Mouse (Mus musculus): Measurements from ENCODE around the gene Nup214. TPM values are rescaled to one million over a fixed set of nuclear protein-coding genes. Genes with fewer than 3 reads are reported as not detected.

Nup214 gene
- polyA plus RNA-seq, 1 experiment from 2014 or later, result 53.5 TPM

DNA sequence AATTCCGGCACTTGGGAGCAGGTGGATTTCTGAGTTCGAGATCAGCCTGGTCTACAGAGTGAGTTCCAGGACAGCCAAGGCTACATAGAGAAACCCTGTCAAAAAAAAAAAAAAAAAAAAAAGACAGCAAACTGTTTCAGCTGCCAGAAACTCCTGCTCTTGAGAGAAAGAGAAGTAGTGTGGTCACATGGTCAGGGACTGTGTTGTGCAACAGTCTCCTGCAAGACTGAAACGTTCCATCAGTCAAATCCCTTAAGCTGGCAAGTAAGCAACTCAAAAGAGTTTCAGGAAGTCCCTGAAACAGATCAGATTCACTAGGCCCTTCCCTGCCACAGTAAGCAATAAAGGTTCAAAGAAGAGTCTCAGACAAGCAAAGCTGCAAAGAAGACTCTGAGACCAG is 115.4 kb downstream of the Nup214 start:
- Histone ChIP-seq H3K4me3 (replicated peaks; ENCODE audit: low read length) (no peak overlapping the region), H3K4me1 (replicated peaks; ENCODE audit: control insufficient read depth, insufficient read depth, low read length) (peaks cover 11% of the 10 kb centered on the region; the same call in 1 of the 2 replicates), H3K27me3 (ENCODE audit: control insufficient read depth, insufficient read depth, low read length) (peaks cover 36% of the 10 kb centered on the region), H3K36me3 (replicated peaks; ENCODE audit: control insufficient read depth, insufficient read depth) (no peaks in the 10 kb centered on the region), H3K4me2 (replicated peaks) (no peak overlapping the region), H3K9ac (no peak overlapping the region), H3K9me3 (ENCODE audit: control insufficient read depth, low read length) (no peaks in the 10 kb centered on the region), H3K27ac (no peak overlapping the region)
- ATAC-seq (ENCODE audit: low FRiP score), result no peak
- 81% methylated on average over 3 of the region's 3 CpGs for WGBS
- DNase-seq (ENCODE audit: low spot score), result no peak

DNA sequence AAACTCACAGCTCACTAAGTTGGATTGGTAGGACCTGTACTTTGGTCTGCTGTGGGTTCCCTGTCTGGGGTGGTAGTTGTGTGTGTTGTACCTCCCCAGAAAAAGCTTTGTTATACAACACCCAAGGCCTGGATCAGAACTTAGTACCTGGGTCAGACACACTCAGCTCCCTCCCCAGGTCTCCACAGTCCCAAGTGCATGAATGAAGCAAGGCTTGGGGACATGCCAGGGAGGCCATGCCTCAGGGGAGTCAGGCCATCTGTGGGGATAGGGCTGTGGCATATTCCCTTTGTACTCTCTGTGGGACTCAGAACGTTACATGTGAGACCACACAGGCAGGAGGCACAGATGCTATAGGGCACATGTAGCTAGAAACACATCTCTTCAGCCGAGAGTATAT is 115.9 kb downstream of the Nup214 start:
- WGBS, result 49% methylated on average over 2 of the region's 2 CpGs
- H3K9me3 ChIP-seq (ENCODE audit: control insufficient read depth, low read length), result no peaks in the 10 kb centered on the region
- H3K4me2 ChIP-seq (replicated peaks), result no peak overlapping the region
- H3K27me3 ChIP-seq (ENCODE audit: control insufficient read depth, insufficient read depth, low read length), result peaks cover 36% of the 10 kb centered on the region
- DNase-seq (ENCODE audit: low spot score), result no peak
- H3K4me1 ChIP-seq (replicated peaks; ENCODE audit: control insufficient read depth, insufficient read depth, low read length), result peaks cover 11% of the 10 kb centered on the region; the same call in 1 of the 2 replicates
- no peak overlapping the region for H3K9ac ChIP-seq
- no peaks in the 10 kb centered on the region for H3K36me3 ChIP-seq (replicated peaks; ENCODE audit: control insufficient read depth, insufficient read depth)
- H3K4me3 ChIP-seq (replicated peaks; ENCODE audit: low read length), result no peak overlapping the region
- no peak for ATAC-seq (ENCODE audit: low FRiP score)
- H3K27ac ChIP-seq, result no peak overlapping the region

GRCm38 (mm10) chr2:32091956-32092355 is 117.7 kb downstream of the Nup214 start:
- ATAC-seq (ENCODE audit: low FRiP score) (no peak), DNase-seq (ENCODE audit: low spot score) (no peak)
- H3K4me1 ChIP-seq (replicated peaks; ENCODE audit: control insufficient read depth, insufficient read depth, low read length), result peaks cover 25% of the 10 kb centered on the region
- WGBS, result 64% methylated on average over 3 of the region's 3 CpGs
- H3K4me2 ChIP-seq (replicated peaks), result no peak overlapping the region
- H3K9ac ChIP-seq, result no peak overlapping the region
- peaks cover 28% of the 10 kb centered on the region for H3K27me3 ChIP-seq (ENCODE audit: control insufficient read depth, insufficient read depth, low read length)
- H3K27ac ChIP-seq, result no peak overlapping the region
- H3K9me3 ChIP-seq (ENCODE audit: control insufficient read depth, low read length), result no peaks in the 10 kb centered on the region
- no peaks in the 10 kb centered on the region for H3K36me3 ChIP-seq (replicated peaks; ENCODE audit: control insufficient read depth, insufficient read depth)
- H3K4me3 ChIP-seq (replicated peaks; ENCODE audit: low read length), result no peak overlapping the region

DNA sequence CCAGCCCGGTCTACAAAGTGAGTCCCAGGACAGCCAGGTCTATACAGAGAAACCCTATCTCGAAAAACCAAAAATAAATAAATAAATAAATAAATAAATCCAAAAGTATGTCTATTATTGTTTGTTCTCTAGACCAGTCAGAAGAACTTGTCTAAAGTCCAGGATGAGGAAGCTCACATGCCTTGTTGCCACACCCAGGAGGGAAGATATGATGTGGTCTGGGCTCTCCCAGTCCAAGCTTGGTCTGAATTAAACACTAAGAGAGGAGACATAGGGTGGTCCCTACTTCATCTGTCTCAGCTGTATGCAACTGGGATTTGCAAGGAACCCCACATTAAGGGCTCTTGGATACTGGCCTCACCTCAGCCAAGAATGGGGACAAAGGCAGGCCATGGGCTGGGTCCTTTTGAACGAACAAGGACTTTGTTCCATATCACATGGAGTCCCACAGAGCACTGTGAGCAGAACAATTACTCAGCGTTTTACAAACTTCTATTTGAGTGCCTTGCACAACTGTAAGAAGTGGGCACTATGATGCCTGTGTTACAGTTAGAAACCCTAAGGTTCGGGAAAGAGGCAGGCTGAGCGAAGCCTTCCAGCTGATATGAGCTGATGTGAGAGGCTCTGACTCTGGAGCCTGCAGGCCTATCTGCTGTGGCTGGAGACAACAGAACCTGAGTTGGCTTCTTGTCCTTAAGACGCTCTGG is 119.9 kb downstream of the Nup214 start:
- peaks cover 22% of the 10 kb centered on the region for H3K4me1 ChIP-seq (replicated peaks; ENCODE audit: control insufficient read depth, insufficient read depth, low read length)
- H3K27ac ChIP-seq, result no peak overlapping the region
- H3K27me3 ChIP-seq (ENCODE audit: control insufficient read depth, insufficient read depth, low read length), result peaks cover 9% of the 10 kb centered on the region; the same call in 1 of the 2 replicates
- no peak overlapping the region for H3K9ac ChIP-seq
- no peak overlapping the region for H3K4me2 ChIP-seq (replicated peaks)
- H3K4me3 ChIP-seq (replicated peaks; ENCODE audit: low read length), result no peak overlapping the region
- WGBS, result 88% methylated on average over 7 of the region's 7 CpGs
- DNase-seq (ENCODE audit: low spot score), result no peak
- ATAC-seq (ENCODE audit: low FRiP score), result no peak
- peaks cover 6% of the 10 kb centered on the region; the same call in 1 of the 2 replicates for H3K36me3 ChIP-seq (replicated peaks; ENCODE audit: control insufficient read depth, insufficient read depth)
- no peaks in the 10 kb centered on the region for H3K9me3 ChIP-seq (ENCODE audit: control insufficient read depth, low read length)

DNA sequence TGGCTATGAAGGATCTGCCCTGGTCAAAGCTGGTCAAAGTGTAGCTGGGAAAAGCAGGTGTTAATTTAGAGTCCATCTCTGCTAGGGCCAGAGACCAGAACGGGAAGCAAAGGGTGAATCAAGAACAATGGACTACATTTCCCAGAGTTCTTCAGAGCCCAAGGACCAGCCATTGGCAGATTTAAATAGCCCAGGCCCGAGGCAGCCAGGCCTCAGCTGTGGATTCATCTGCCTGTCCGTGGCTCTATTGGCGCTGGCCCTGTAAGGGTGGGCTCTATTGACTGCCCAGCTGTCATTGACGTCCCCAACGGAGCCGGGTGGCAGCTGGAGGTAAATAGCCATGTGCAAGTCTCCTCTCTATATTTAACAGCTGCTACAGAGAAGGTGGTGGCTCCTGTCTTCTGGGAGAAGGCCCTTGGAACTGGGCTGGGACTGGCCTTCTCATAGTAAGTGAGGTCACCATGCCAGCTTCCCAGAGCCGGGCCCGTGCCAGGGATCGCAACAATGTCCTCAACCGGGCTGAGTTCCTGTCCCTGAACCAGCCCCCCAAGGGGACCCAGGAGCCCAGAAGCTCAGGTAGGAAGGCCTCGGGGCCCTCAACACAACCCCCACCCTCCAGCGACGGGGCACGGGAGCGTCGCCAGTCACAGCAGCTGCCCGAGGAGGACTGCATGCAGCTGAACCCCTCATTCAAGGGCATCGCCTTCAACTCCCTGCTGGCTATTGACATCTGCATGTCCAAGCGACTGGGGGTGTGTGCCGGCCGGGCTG is 121.3 kb downstream of the Nup214 start, which contains the start of gene Plpp7:
Gene Plpp7, plus strand, starts transcription at position 178 of the 771 bp plus-strand sequence.
- ATAC-seq (ENCODE audit: low FRiP score) (peak; percentile 94), DNase-seq (ENCODE audit: low spot score) (peak; percentile 82)
- peaks cover 10% of the 10 kb centered on the region; the same call in 1 of the 2 replicates for H3K36me3 ChIP-seq (replicated peaks; ENCODE audit: control insufficient read depth, insufficient read depth)
- H3K4me3 ChIP-seq (replicated peaks; ENCODE audit: low read length), result peak within 1 kb of the TSS; percentile 47
- WGBS, result 20% methylated on average over 22 of the region's 22 CpGs
- H3K27me3 ChIP-seq (ENCODE audit: control insufficient read depth, insufficient read depth, low read length), result no peaks in the 10 kb centered on the region
- H3K9me3 ChIP-seq (ENCODE audit: control insufficient read depth, low read length), result peaks cover 2% of the 10 kb centered on the region; the same call in 1 of the 2 replicates
- peaks cover 22% of the 10 kb centered on the region for H3K4me1 ChIP-seq (replicated peaks; ENCODE audit: control insufficient read depth, insufficient read depth, low read length)
- H3K4me2 ChIP-seq (replicated peaks), result peak within 1 kb of the TSS; percentile 85
- peak within 1 kb of the TSS; percentile 80 for H3K9ac ChIP-seq
- H3K27ac ChIP-seq, result peak within 1 kb of the TSS; percentile 71

DNA sequence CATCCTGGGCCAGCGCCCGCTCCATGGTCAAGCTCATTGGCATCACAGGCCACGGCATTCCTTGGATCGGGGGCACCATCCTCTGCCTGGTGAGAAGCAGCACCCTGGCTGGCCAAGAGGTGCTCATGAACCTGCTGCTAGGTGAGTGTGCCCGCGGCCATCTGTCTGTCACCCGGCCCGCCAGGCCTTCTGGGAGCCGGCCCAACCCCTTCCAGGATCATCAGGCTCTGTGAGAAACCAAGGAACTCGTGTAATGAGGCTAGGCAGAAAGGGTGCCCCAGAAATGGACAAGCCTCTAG is 121.8 kb downstream of the Nup214 start:
- H3K9ac ChIP-seq, result peak overlapping the region; percentile 80
- peak overlapping the region; percentile 47 for H3K4me3 ChIP-seq (replicated peaks; ENCODE audit: low read length)
- H3K4me2 ChIP-seq (replicated peaks), result peak overlapping the region; percentile 85
- H3K9me3 ChIP-seq (ENCODE audit: control insufficient read depth, low read length), result peaks cover 4% of the 10 kb centered on the region; the same call in 1 of the 2 replicates
- peaks cover 10% of the 10 kb centered on the region; the same call in 1 of the 2 replicates for H3K36me3 ChIP-seq (replicated peaks; ENCODE audit: control insufficient read depth, insufficient read depth)
- H3K27me3 ChIP-seq (ENCODE audit: control insufficient read depth, insufficient read depth, low read length), result no peaks in the 10 kb centered on the region
- ATAC-seq (ENCODE audit: low FRiP score) (peak; percentile 35), DNase-seq (ENCODE audit: low spot score) (no peak)
- peaks cover 22% of the 10 kb centered on the region for H3K4me1 ChIP-seq (replicated peaks; ENCODE audit: control insufficient read depth, insufficient read depth, low read length)
- WGBS, result 70% methylated on average over 10 of the region's 10 CpGs
- peak overlapping the region; percentile 71 for H3K27ac ChIP-seq

- H3K27me3 ChIP-seq (ENCODE audit: control insufficient read depth, insufficient read depth, low read length), result no peaks in the 10 kb centered on the region
- H3K9me3 ChIP-seq (ENCODE audit: control insufficient read depth, low read length), result peaks cover 4% of the 10 kb centered on the region; the same call in 1 of the 2 replicates
- 42% methylated on average over 5 of the region's 5 CpGs for WGBS
- no peak overlapping the region for H3K27ac ChIP-seq
- peaks cover 10% of the 10 kb centered on the region; the same call in 1 of the 2 replicates for H3K36me3 ChIP-seq (replicated peaks; ENCODE audit: control insufficient read depth, insufficient read depth)
- no peak overlapping the region for H3K9ac ChIP-seq
- no peak overlapping the region for H3K4me2 ChIP-seq (replicated peaks)
- no peak for DNase-seq (ENCODE audit: low spot score)
- peaks cover 10% of the 10 kb centered on the region for H3K4me1 ChIP-seq (replicated peaks; ENCODE audit: control insufficient read depth, insufficient read depth, low read length)
- ATAC-seq (ENCODE audit: low FRiP score), result no peak
- H3K4me3 ChIP-seq (replicated peaks; ENCODE audit: low read length), result no peak overlapping the region
These were observed 128.7 kb downstream of the Nup214 start for GRCm38 (mm10) chr2:32102944-32103343.

DNA sequence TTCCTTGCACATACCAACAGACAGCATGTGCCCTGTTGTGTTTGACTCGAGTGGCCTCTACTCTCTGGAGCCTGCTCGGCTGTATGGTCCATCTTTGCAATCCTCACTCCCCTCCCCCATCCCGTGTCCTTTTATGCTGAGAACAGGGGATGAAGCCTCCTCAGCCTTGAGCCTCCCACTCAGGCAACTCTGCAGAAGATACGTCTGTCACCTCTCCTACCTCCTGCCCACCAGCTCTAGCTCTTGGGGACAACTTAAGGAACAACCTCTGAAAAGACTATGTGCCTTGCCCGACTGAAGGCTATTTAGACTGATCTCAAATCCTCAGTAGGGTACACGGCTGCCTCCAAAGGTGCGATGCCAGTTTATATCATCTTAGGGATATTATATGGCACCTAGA is 129.3 kb downstream of the Nup214 start:
- Histone ChIP-seq H3K4me2 (replicated peaks) (no peak overlapping the region), H3K27ac (no peak overlapping the region), H3K4me1 (replicated peaks; ENCODE audit: control insufficient read depth, insufficient read depth, low read length) (peaks cover 10% of the 10 kb centered on the region), H3K4me3 (replicated peaks; ENCODE audit: low read length) (no peak overlapping the region), H3K9ac (no peak overlapping the region), H3K36me3 (replicated peaks; ENCODE audit: control insufficient read depth, insufficient read depth) (peaks cover 14% of the 10 kb centered on the region; the same call in 1 of the 2 replicates), H3K9me3 (ENCODE audit: control insufficient read depth, low read length) (peaks cover 4% of the 10 kb centered on the region; the same call in 1 of the 2 replicates), H3K27me3 (ENCODE audit: control insufficient read depth, insufficient read depth, low read length) (no peaks in the 10 kb centered on the region)
- no peak for ATAC-seq (ENCODE audit: low FRiP score)
- WGBS, result 78% methylated on average over 7 of the region's 7 CpGs
- no peak for DNase-seq (ENCODE audit: low spot score)

Data from hindbrain, embryonic 14.5 days (tissue).